Mouse (Mus musculus): ENCODE measurements around the gene Fbxw8. TPM values are rescaled to one million over a fixed set of nuclear protein-coding genes. Genes with fewer than 3 reads are reported as not detected.

Fbxw8 gene
- polyA plus RNA-seq, 1 experiment from 2014 or later: 27.6 TPM

GRCm38 (mm10) chr5:118015669-118016068 lies 139.6 kb downstream of the Fbxw8 start:
- DNase-seq (ENCODE audit: low spot score) (no peak), ATAC-seq (replicated peaks; ENCODE audit: low FRiP score) (no peak)
- Histone ChIP-seq H3K4me2 (ENCODE audit: low read depth, low read length, severe bottlenecking) (no peak overlapping the region), H3K9ac (ENCODE audit: low read length) (no peak overlapping the region), H3K9me3 (ENCODE audit: control insufficient read depth, low read length) (no peaks in the 10 kb centered on the region), H3K4me3 (ENCODE audit: low read depth, low read length) (no peak overlapping the region), H3K36me3 (ENCODE audit: control insufficient read depth, insufficient read depth, low read length) (no peaks in the 10 kb centered on the region), H3K27me3 (ENCODE audit: control insufficient read depth, insufficient read depth, low read length) (no peaks in the 10 kb centered on the region), H3K4me1 (replicated peaks; ENCODE audit: control insufficient read depth, insufficient read depth, low read length) (no peaks in the 10 kb centered on the region; the same call in 1 of the 2 replicates), H3K27ac (ENCODE audit: low read depth, low read length) (no peak overlapping the region)
- WGBS: 86% methylated on average over 2 of the region's 2 CpGs

DNA sequence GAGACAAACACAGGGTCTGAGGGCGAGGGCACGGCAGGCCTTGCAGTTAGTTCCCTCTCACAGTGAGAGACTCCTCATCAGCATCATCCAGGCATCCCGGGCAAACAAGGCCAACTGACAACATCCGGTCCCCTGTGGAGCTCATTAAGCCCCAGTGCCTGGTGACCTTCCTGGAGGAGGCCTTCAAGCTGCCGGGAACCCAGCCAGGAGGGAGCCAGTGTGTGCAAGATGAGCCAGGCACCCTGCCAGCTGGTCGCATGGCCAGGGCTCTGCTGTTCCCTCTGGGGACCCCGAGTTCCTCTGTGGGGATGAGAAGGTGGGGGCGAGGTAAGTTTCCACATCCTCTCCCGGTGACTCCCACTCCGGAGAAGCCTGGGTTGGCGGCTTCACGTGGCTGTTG lies 140.2 kb downstream of the Fbxw8 start:
- Histone ChIP-seq H3K9ac (ENCODE audit: low read length) (no peak overlapping the region), H3K36me3 (ENCODE audit: control insufficient read depth, insufficient read depth, low read length) (no peaks in the 10 kb centered on the region), H3K27ac (ENCODE audit: low read depth, low read length) (no peak overlapping the region), H3K4me3 (ENCODE audit: low read depth, low read length) (no peak overlapping the region), H3K27me3 (ENCODE audit: control insufficient read depth, insufficient read depth, low read length) (no peaks in the 10 kb centered on the region), H3K9me3 (ENCODE audit: control insufficient read depth, low read length) (no peaks in the 10 kb centered on the region), H3K4me1 (replicated peaks; ENCODE audit: control insufficient read depth, insufficient read depth, low read length) (no peaks in the 10 kb centered on the region; the same call in 1 of the 2 replicates), H3K4me2 (ENCODE audit: low read depth, low read length, severe bottlenecking) (no peak overlapping the region)
- no peak for ATAC-seq (replicated peaks; ENCODE audit: low FRiP score)
- WGBS: 16% methylated on average over 12 of the region's 12 CpGs
- peak; percentile 58 for DNase-seq (ENCODE audit: low spot score)

Other genes with a start within 250 kb of the Fbxw8 start
- 122 and 130 TPM in 2 replicates for gene Fbxo21, start 178.7 kb downstream of the Fbxw8 start, polyA plus RNA-seq (2014; fragmentation: Nextera tagmentation; extraction: Ambion mirVana)
- gene Tesc, start 127.7 kb downstream of the Fbxw8 start, polyA plus RNA-seq (2014; fragmentation: Nextera tagmentation; extraction: Ambion mirVana): 0.91 and 1.8 TPM in 2 replicates
- gene Hrk, start 9.2 kb upstream of the Fbxw8 start, polyA plus RNA-seq (2014; fragmentation: Nextera tagmentation; extraction: Ambion mirVana): 0.09 and 0.20 TPM in 2 replicates
- 6.2 and 7.8 TPM in 2 replicates for gene Rnft2, start 89.7 kb upstream of the Fbxw8 start, polyA plus RNA-seq (2014; fragmentation: Nextera tagmentation; extraction: Ambion mirVana)
- 11.8 and 13.0 TPM in 2 replicates for gene 2410131K14Rik, start 89.8 kb upstream of the Fbxw8 start, polyA plus RNA-seq (2014; fragmentation: Nextera tagmentation; extraction: Ambion mirVana)

All from forebrain, embryonic 11.5 days (tissue).